30 mouse cellular contexts compared by ENCODE assay signal in the genomic region with DNA sequence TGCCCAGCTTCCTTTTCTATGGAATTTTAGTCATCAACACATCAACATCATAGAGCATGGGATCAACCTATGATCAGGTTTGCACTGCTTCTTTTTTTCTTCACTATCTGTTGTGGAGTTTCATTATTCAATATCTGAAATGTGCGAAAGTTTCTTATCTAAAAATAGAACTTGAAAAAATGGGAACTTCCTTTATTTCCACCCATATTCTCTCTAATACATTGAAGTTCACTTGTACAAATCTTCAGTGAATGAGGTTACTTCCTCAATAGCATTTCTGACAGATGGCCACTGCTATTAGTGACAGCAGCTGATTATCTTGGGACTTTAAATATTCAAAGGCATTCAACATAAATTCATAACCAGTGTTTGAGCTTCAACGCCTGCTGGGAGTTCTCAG. TPM values are rescaled to one million over a fixed set of nuclear protein-coding genes. Genes with fewer than 3 reads are reported as not detected.
DNase-seq lines count a peak whose midpoint lies in the region; ATAC-seq and TF ChIP-seq lines count a peak whose summit lies in the region.
"Had no signal": no experiment of that assay in that cellular context is flagged by ENCODE, and none has a peak within 500 bp of the region (broad histone marks: within the 10 kb centered on the region; RNA-seq: fewer than 3 reads in every experiment).

No protein-coding gene starts in this region.

- H3K27me3 ChIP-seq in kidney, postnatal 0 days (ENCODE audit: insufficient read depth, low read length) = no peaks in the 10 kb centered on the region
- no peaks in the 10 kb centered on the region; a peak in 1 of 4 replicates for H3K27me3 ChIP-seq in MEL (ENCODE audit: control insufficient read depth in 1 of 2, insufficient read depth in 2 of 2, low read length in 2 of 2)
- H3K27me3 ChIP-seq in hindbrain, postnatal 0 days (ENCODE audit: insufficient read depth, low read length) = no peaks in the 10 kb centered on the region
- H3K27me3 ChIP-seq: CH12.LX; embryonic facial prominence, embryonic 13.5 days; forebrain, embryonic 12.5 days; forebrain, embryonic 15.5 days; hindbrain, embryonic 15.5 days; intestine, embryonic 15.5 days had no signal

- TF ChIP-seq POLR2A in MEL (IDR thresholded peaks at IDR 0.05; ENCODE audit: control insufficient read depth in 1 of 2, insufficient read depth in 1 of 2, low read depth in 1 of 2, low read length in 2 of 2, poor library complexity in 1 of 2) = no peak

- H3K9me3 ChIP-seq in kidney, postnatal 0 days (replicated peaks; ENCODE audit: low read length) = no peaks in the 10 kb centered on the region
- H3K9me3 ChIP-seq in MEL (replicated peaks; ENCODE audit: insufficient read depth, low read length) = no peaks in the 10 kb centered on the region
- no peaks in the 10 kb centered on the region for H3K9me3 ChIP-seq in hindbrain, postnatal 0 days (ENCODE audit: low read length)
- H3K9me3 ChIP-seq: embryonic facial prominence, embryonic 10.5 days; embryonic facial prominence, embryonic 13.5 days; forebrain, embryonic 12.5 days; forebrain, embryonic 15.5 days; G1E; hindbrain, embryonic 10.5 days; hindbrain, embryonic 15.5 days; intestine, embryonic 15.5 days had no signal

- TF ChIP-seq RAD21 in MEL (IDR thresholded peaks at IDR 0.05; ENCODE audit: low read depth, low read length) = no peak

- no peak overlapping the region for H3K27ac ChIP-seq in kidney, postnatal 0 days
- H3K27ac ChIP-seq in MEL (ENCODE audit: control insufficient read depth, low read depth, low read length) (no peak overlapping the region), macrophage (0 out of 2 replicates have a peak overlapping the region, but pooled peaks have one; percentile 4)
- no peak overlapping the region for H3K27ac ChIP-seq in hindbrain, postnatal 0 days
- H3K27ac ChIP-seq: embryonic facial prominence, embryonic 10.5 days; embryonic facial prominence, embryonic 13.5 days; forebrain, embryonic 12.5 days; forebrain, embryonic 15.5 days; hindbrain, embryonic 10.5 days; hindbrain, embryonic 15.5 days; intestine, embryonic 15.5 days had no signal

- peak; percentile 37 for DNase-seq in kidney, postnatal 0 days (ENCODE audit: low spot score)
- DNase-seq in kidney, adult 9 months = no peak
- peak; percentile 60 for DNase-seq in MEL (ENCODE audit: low read depth, low spot score)
- no peak for DNase-seq in hindbrain, postnatal 0 days (ENCODE audit: low spot score)
- DNase-seq in neural tube, embryonic 10.5 days (ENCODE audit: extremely low spot score, low spot score) = no peak
- no peak for DNase-seq in left cerebral cortex, adult 9 months (ENCODE audit: low spot score in 2 of 2)
- DNase-seq: adrenal gland, adult 8-10 months; adrenal gland, postnatal 36 days; cerebellum, adult 11 months; cerebellum, adult 2 months; cerebellum, adult 9-11 months; cerebellum, postnatal 25 days; embryo, embryonic 11 days; gastrocnemius, postnatal 10 days; gastrocnemius, postnatal 36 days; heart, adult 11 months had no signal

- H3K4me3 ChIP-seq in kidney, postnatal 0 days (replicated peaks; ENCODE audit: low read depth, low read length) = no peak overlapping the region
- no peak overlapping the region for H3K4me3 ChIP-seq in MEL (ENCODE audit: control insufficient read depth in 1 of 2, insufficient read depth in 1 of 2, low read depth in 2 of 2, low read length in 2 of 2)
- H3K4me3 ChIP-seq in macrophage (ENCODE audit: inconsistent target) = no peak overlapping the region
- H3K4me3 ChIP-seq in hindbrain, postnatal 0 days (ENCODE audit: low read length) = no peak overlapping the region
- H3K4me3 ChIP-seq: embryonic facial prominence, embryonic 10.5 days; embryonic facial prominence, embryonic 13.5 days; erythroblast, embryonic 14.5 days; forebrain, embryonic 12.5 days; forebrain, embryonic 15.5 days; hindbrain, embryonic 10.5 days; hindbrain, embryonic 15.5 days; intestine, embryonic 15.5 days had no signal

- H3K9ac ChIP-seq in kidney, postnatal 0 days (ENCODE audit: low read depth, low read length) = no peak overlapping the region
- H3K9ac ChIP-seq in MEL (ENCODE audit: control insufficient read depth, low read depth, low read length, poor library complexity, severe bottlenecking) = no peak overlapping the region
- no peak overlapping the region for H3K9ac ChIP-seq in hindbrain, postnatal 0 days (replicated peaks; ENCODE audit: low read length)
- H3K9ac ChIP-seq: embryonic facial prominence, embryonic 13.5 days; forebrain, embryonic 12.5 days; forebrain, embryonic 15.5 days; hindbrain, embryonic 15.5 days; intestine, embryonic 15.5 days had no signal

- 76% methylated on average over 2 of the region's 2 CpGs for WGBS in kidney, postnatal 0 days
- WGBS in macrophage (ENCODE audit: missing documents) = 18% methylated on average over 2 of the region's 2 CpGs
- WGBS in hindbrain, postnatal 0 days = 55% methylated on average over 2 of the region's 2 CpGs

- no peak for ATAC-seq in kidney, postnatal 0 days (replicated peaks; ENCODE audit: low FRiP score, low read depth)
- peak; percentile 63 for ATAC-seq in common myeloid progenitor, adult 5-6 weeks (replicated peaks; ENCODE audit: low read depth, poor library complexity, severe bottlenecking)
- no peak for ATAC-seq in hindbrain, postnatal 0 days
- ATAC-seq: activated CD4-positive, CD25-positive, alpha-beta regulatory T cell, adult 4 months; forebrain, embryonic 15.5 days; intestine, embryonic 15.5 days had no signal

- TF ChIP-seq EP300 in MEL (IDR thresholded peaks at IDR 0.05; ENCODE audit: low read depth in 1 of 2, low read length in 2 of 2) = peak; percentile 16 to 65; a peak in 2 of 4 replicates

- H3K4me1 ChIP-seq in kidney, postnatal 0 days (replicated peaks; ENCODE audit: insufficient read depth, low read length) = no peaks in the 10 kb centered on the region
- H3K4me1 ChIP-seq in MEL (ENCODE audit: control insufficient read depth in 1 of 2, insufficient read depth in 2 of 2, low read length in 2 of 2) = peaks cover 0 to 11% of the 10 kb centered on the region in 2 experiments; a peak in 2 of 4 replicates
- H3K4me1 ChIP-seq in hindbrain, postnatal 0 days (ENCODE audit: insufficient read depth, low read length) = no peaks in the 10 kb centered on the region
- H3K4me1 ChIP-seq: hindbrain, embryonic 15.5 days; intestine, embryonic 15.5 days had no signal

- H3K4me2 ChIP-seq in kidney, postnatal 0 days (ENCODE audit: low read length) = no peak overlapping the region
- no peak overlapping the region for H3K4me2 ChIP-seq in hindbrain, postnatal 0 days (ENCODE audit: low read depth, low read length)
- H3K4me2 ChIP-seq: embryonic facial prominence, embryonic 13.5 days; forebrain, embryonic 12.5 days; forebrain, embryonic 15.5 days; heart, embryonic 11.5 days; hindbrain, embryonic 15.5 days; intestine, embryonic 15.5 days had no signal

- H3K79me2 ChIP-seq in MEL (ENCODE audit: control insufficient read depth, insufficient read depth, low read length, poor library complexity) (no peaks in the 10 kb centered on the region), macrophage (ENCODE audit: inconsistent target) (no peaks in the 10 kb centered on the region)

- H3K36me3 ChIP-seq in kidney, postnatal 0 days (ENCODE audit: insufficient read depth, low read length) = no peaks in the 10 kb centered on the region
- H3K36me3 ChIP-seq in MEL (ENCODE audit: control insufficient read depth in 1 of 2, insufficient read depth in 2 of 2, low read length in 2 of 2) (peaks cover 0 to 3% of the 10 kb centered on the region in 2 experiments; a peak in 2 of 4 replicates), macrophage (ENCODE audit: inconsistent target) (no peaks in the 10 kb centered on the region)
- H3K36me3 ChIP-seq in hindbrain, postnatal 0 days (ENCODE audit: insufficient read depth, low read length) = no peaks in the 10 kb centered on the region
- H3K36me3 ChIP-seq: embryonic facial prominence, embryonic 10.5 days; embryonic facial prominence, embryonic 13.5 days; forebrain, embryonic 12.5 days; forebrain, embryonic 15.5 days; G1E; hindbrain, embryonic 10.5 days; hindbrain, embryonic 15.5 days; intestine, embryonic 15.5 days had no signal

- no peak for TF ChIP-seq CTCF in kidney, postnatal 0 days (IDR thresholded peaks at IDR 0.05; ENCODE audit: low read depth)
- TF ChIP-seq CTCF in MEL (IDR thresholded peaks at IDR 0.05 in 2 of 3, conservative IDR thresholded peaks at IDR 0.05 in 1 of 3; ENCODE audit: control insufficient read depth in 1 of 3, insufficient read depth in 1 of 3, low read depth in 2 of 3, low read length in 3 of 3, poor library complexity in 1 of 3, severe bottlenecking in 1 of 3) = no peak
- no peak for TF ChIP-seq CTCF in hindbrain, postnatal 0 days (IDR thresholded peaks at IDR 0.05; ENCODE audit: low read depth)

TF ChIP-seq in MEL, 35 proteins besides CTCF, POLR2A, EP300 and RAD21 (continues in another document):
- TF ChIP-seq NRF1 (IDR thresholded peaks at IDR 0.05; ENCODE audit: insufficient read depth, low read depth, low read length, poor library complexity, severe bottlenecking) (no peak), GABPA (IDR thresholded peaks at IDR 0.05; ENCODE audit: low read depth, low read length) (no peak), MYC (IDR thresholded peaks at IDR 0.05; ENCODE audit: low read depth, low read length) (peak; percentile 56; the same call in 1 of the 2 replicates), GATA1 (IDR thresholded peaks at IDR 0.05; ENCODE audit: low read depth, low read length) (peak; percentile 52; the same call in 1 of the 2 replicates), SIN3A (IDR thresholded peaks at IDR 0.05; ENCODE audit: low read length) (peak; percentile 73), TCF12 (IDR thresholded peaks at IDR 0.05; ENCODE audit: low read depth, low read length) (0 out of 2 replicates have a peak, but pooled peaks have one; percentile 11), USF2 (IDR thresholded peaks at IDR 0.05; ENCODE audit: borderline replicate concordance in 1 of 2, insufficient read depth in 1 of 2, low read depth in 1 of 2, low read length in 2 of 2) (no peak), ZNF384 (IDR thresholded peaks at IDR 0.05; ENCODE audit: low read depth, low read length) (peak; percentile 85), ETS1 (IDR thresholded peaks at IDR 0.05; ENCODE audit: low read depth, low read length) (peak; percentile 75), ZMIZ1 (IDR thresholded peaks at IDR 0.05; ENCODE audit: low read depth, low read length) (no peak)

RNA-seq across cellular contexts. Expression of gene Sipa1l1, which starts 18.1 kb away (rescaled TPM):
- 17.3 and 20.4 TPM in 2 replicates for polyA plus RNA-seq in kidney, postnatal 0 days (2015; fragmentation: Nextera tagmentation; extraction: Ambion mirVana)
- 18.1 and 30.1 TPM in 2 replicates for total RNA-seq in MEL (2012; rRNA removed)
- polyA plus RNA-seq in MEL (2012; ENCODE audit: insufficient read depth in 1 of 2, insufficient read length in 2 of 2, low read depth in 1 of 2, low replicate concordance in 2 of 2, missing spikeins in 1 of 2) (10 to 100 TPM; 19.3 to 42.7 TPM), macrophage (2018) (7.3 to 11.3 TPM (median 7.8 TPM) in 3 replicates)
- 41.3 and 47.9 TPM in 2 replicates for total RNA-seq in common myeloid progenitor, adult 5-6 weeks (2017)
- total RNA-seq in macrophage (2018; cell fraction: chromatin; rRNA removed) = 100 to 1,000 TPM in 11 of 26 experiments, 10 to 100 TPM in 15; 54.1 to 161 (median 84.3) TPM
- 10 to 100 TPM; 10.2 to 17.3 (median 13.7) TPM for total RNA-seq in macrophage (2018; cell fraction: cytosol; rRNA removed)
- total RNA-seq in macrophage (2018; cell fraction: nucleus; rRNA removed) = 10 to 100 TPM; 18.8 to 79.3 (median 41.9) TPM
- 22.9 and 24.3 TPM in 2 replicates for total RNA-seq in hindbrain, postnatal 0 days (2014; rRNA removed)
- 7.6 and 8.2 TPM in 2 replicates for polyA plus RNA-seq in hindbrain, postnatal 0 days (2015; fragmentation: Nextera tagmentation; extraction: Ambion mirVana)

Comparison
In these comparisons a context has a peak if more than half of its experiments do, and no peak if none do; other contexts are left out.
1. DNase-seq: peak in kidney, postnatal 0 days (single experiment) and MEL (single experiment); none in kidney, adult 9 months (single experiment), hindbrain, postnatal 0 days (single experiment), neural tube, embryonic 10.5 days (single experiment) and left cerebral cortex, adult 9 months (0 of 2).